Mouse (Mus musculus) midbrain, postnatal 0 days (tissue): ENCODE measurements at regions not wholly inside any gene's neighbourhood (a gene's known extent, or its start where the extent isn't known, plus 50 kb on each side); places are given as distances from the start of the nearest gene placed in this dataset.

Experiments used
- ATAC-seq: fragments of 200-750 bp; cut with Nextera tagmentation; 2 replicates; pipeline ENCODE4 v1.8.0; 2017; ENCODE audit warnings: moderate number of reproducible peaks, mild to moderate bottlenecking, moderate TSS enrichment, moderate library complexity; ENCODE audit not compliant: low FRiP score
- DNase-seq: peaks from one replicate; pipeline ENCODE4 v3.0.0-alpha.2; 2015; ENCODE audit warnings: low spot score
- H3K27ac ChIP-seq: fragments of 300-500 bp; sonication (generic); 2 replicates; pipeline ENCODE4 v1.5.1; 2014; ENCODE audit warnings: low read depth, mild to moderate bottlenecking, low read length, mixed read lengths
- H3K27me3 ChIP-seq: fragments of 300-500 bp; sonication (generic); 2 replicates; pipeline ENCODE4 v1.6.1; 2014; ENCODE audit warnings: low read length, control low read depth, mixed read lengths; ENCODE audit not compliant: insufficient read depth
- H3K36me3 ChIP-seq: fragments of 300-500 bp; sonication (generic); 2 replicates; pipeline ENCODE4 v1.6.1; 2014; ENCODE audit warnings: low read length, control low read depth, mixed read lengths; ENCODE audit not compliant: insufficient read depth
- H3K4me1 ChIP-seq: fragments of 300-500 bp; sonication (generic); 2 replicates; pipeline ENCODE4 v1.6.1; 2014; ENCODE audit warnings: mild to moderate bottlenecking, control low read depth, antibody characterized with exemption, low read length, mixed read lengths; ENCODE audit not compliant: insufficient read depth
- H3K4me2 ChIP-seq: fragments of 300-500 bp; sonication (generic); 2 replicates; pipeline ENCODE4 v1.6.1; 2014; ENCODE audit warnings: low read depth, mild to moderate bottlenecking, low read length, mixed read lengths; ENCODE audit not compliant: poor library complexity, severe bottlenecking
- H3K4me3 ChIP-seq: fragments of 300-500 bp; sonication (generic); 2 replicates; pipeline ENCODE4 v1.5.1; 2014; ENCODE audit warnings: low read depth, mild to moderate bottlenecking, low read length, moderate library complexity
- H3K9ac ChIP-seq: fragments of 300-500 bp; sonication (generic); replicated peaks from 2 replicates; pipeline ENCODE4 v1.6.1; 2014; ENCODE audit warnings: mild to moderate bottlenecking, low read length, moderate library complexity, mixed read lengths; ENCODE audit not compliant: poor library complexity, severe bottlenecking
- H3K9me3 ChIP-seq: fragments of 300-500 bp; sonication (generic); 2 replicates; pipeline ENCODE4 v1.6.1; 2016; ENCODE audit warnings: low read length, control low read depth
- CTCF ChIP-seq: IDR thresholded peaks from 2 replicates; pipeline ENCODE4 v1.5.1; 2016; ENCODE audit warnings: antibody characterized with exemption, mild to moderate bottlenecking
- WGBS: fragments of 180-500 bp; shearing (Covaris S2); extraction: QIAGEN DNeasy Blood & Tissue Kit; methylation state at CpG from one replicate; pipeline ENCODE4 v1.1.7; 2014; 5-methylcytosine and 5-hydroxymethylcytosine counted together

- H3K27ac ChIP-seq = no peak overlapping the region
- ATAC-seq (no peak), DNase-seq (no peak)
- no peaks in the 10 kb centered on the region for H3K9me3 ChIP-seq
- 89% methylated on average over 7 of the region's 7 CpGs for WGBS
- H3K4me3 ChIP-seq = no peak overlapping the region
- H3K9ac ChIP-seq = no peak overlapping the region
- TF ChIP-seq CTCF = no peak
- H3K36me3 ChIP-seq = no peaks in the 10 kb centered on the region
- no peaks in the 10 kb centered on the region for H3K27me3 ChIP-seq
- no peak overlapping the region for H3K4me2 ChIP-seq
- H3K4me1 ChIP-seq = no peaks in the 10 kb centered on the region
These were observed 55.8 kb upstream of the Klf9 start for GRCm38 (mm10) chr19:23085173-23085660.

- H3K9ac ChIP-seq = no peak overlapping the region
- DNase-seq = no peak
- no peak for TF ChIP-seq CTCF
- no peaks in the 10 kb centered on the region for H3K27me3 ChIP-seq
- H3K9me3 ChIP-seq = no peaks in the 10 kb centered on the region
- H3K4me1 ChIP-seq = no peaks in the 10 kb centered on the region
- no peak overlapping the region for H3K27ac ChIP-seq
- H3K4me2 ChIP-seq = no peak overlapping the region
- H3K36me3 ChIP-seq = no peaks in the 10 kb centered on the region
- H3K4me3 ChIP-seq = no peak overlapping the region
- no peak for ATAC-seq
- 90% methylated on average over 3 of the region's 3 CpGs for WGBS
These were observed 53.5 kb upstream of the Klf9 start for GRCm38 (mm10) chr19:23087575-23087974.

GRCm38 (mm10) chr19:23089081-23089480 lies 51.9 kb upstream of the Klf9 start:
- Histone ChIP-seq H3K4me2 (no peak overlapping the region), H3K4me3 (no peak overlapping the region), H3K4me1 (no peaks in the 10 kb centered on the region), H3K36me3 (no peaks in the 10 kb centered on the region), H3K27me3 (no peaks in the 10 kb centered on the region), H3K9me3 (no peaks in the 10 kb centered on the region), H3K27ac (no peak overlapping the region), H3K9ac (no peak overlapping the region)
- TF ChIP-seq CTCF = no peak
- WGBS = 91% methylated on average over 1 of the region's 1 CpGs
- DNase-seq (no peak), ATAC-seq (no peak)

- 93% methylated on average over 8 of the region's 8 CpGs for WGBS
- H3K27me3 ChIP-seq = no peaks in the 10 kb centered on the region
- no peaks in the 10 kb centered on the region for H3K36me3 ChIP-seq
These were observed 51.1 kb upstream of the Klf9 start for GRCm38 (mm10) chr19:23089761-23090514.

More at GRCm38 (mm10) chr19:23089761-23090514, 51.1 kb upstream of the Klf9 start:
- Histone ChIP-seq H3K9ac (no peak overlapping the region), H3K9me3 (no peaks in the 10 kb centered on the region), H3K27ac (no peak overlapping the region), H3K4me1 (no peaks in the 10 kb centered on the region), H3K4me3 (no peak overlapping the region), H3K4me2 (no peak overlapping the region)
- DNase-seq (no peak), ATAC-seq (no peak)
- no peak for TF ChIP-seq CTCF
